Mouse (Mus musculus): Measurements from ENCODE around the gene Ptger1.

GRCm38 (mm10) chr8:83715031-83715690 lies 48.7 kb downstream of the Ptger1 start, which contains the start of gene Ddx39:
- TF ChIP-seq POLR2A (IDR thresholded peaks at IDR 0.05; ENCODE audit: low read depth, low read length) (peak; percentile 95), ELF1 (IDR thresholded peaks at IDR 0.05; ENCODE audit: low read depth, low read length) (peak; percentile 85), CTCF (conservative IDR thresholded peaks at IDR 0.05 in 1 of 2, IDR thresholded peaks at IDR 0.05 in 1 of 2; ENCODE audit: low read depth in 2 of 2, low read length in 2 of 2) (no peak), CHD2 (IDR thresholded peaks at IDR 0.05; ENCODE audit: low read length) (peak; percentile 88), MAX (IDR thresholded peaks at IDR 0.05; ENCODE audit: low read length) (peak; percentile 73), KAT2A (IDR thresholded peaks at IDR 0.05; ENCODE audit: insufficient replicate concordance, low read length) (peak; percentile 49; the same call in 1 of the 2 replicates), GABPA (IDR thresholded peaks at IDR 0.05; ENCODE audit: insufficient replicate concordance, low read depth, low read length) (no peak), MAFK (IDR thresholded peaks at IDR 0.05; ENCODE audit: insufficient replicate concordance, low read length) (no peak), POLR2AphosphoS2 (IDR thresholded peaks at IDR 0.05; ENCODE audit: low read depth, low read length) (no peak), ZKSCAN1 (IDR thresholded peaks at IDR 0.05; ENCODE audit: borderline replicate concordance, low read depth, low read length) (peak; percentile 80), ZMIZ1 (IDR thresholded peaks at IDR 0.05; ENCODE audit: low read depth, low read length) (peak; percentile 90; the same call in 1 of the 2 replicates)

All from CH12.LX (cell line).